Mouse (Mus musculus) limb, embryonic 14.5 days (tissue): ENCODE data around the gene Gm10401. TPM values are rescaled to one million over a fixed set of nuclear protein-coding genes. Genes with fewer than 3 reads are reported as not detected.

Source experiments
- ATAC-seq: fragments of 200-750 bp; cut with Nextera tagmentation; 2 replicates; pipeline ENCODE4 v1.8.0; 2017; ENCODE audit warnings: low read depth, moderate number of reproducible peaks, moderate TSS enrichment; ENCODE audit not compliant: low FRiP score
- DNase-seq: peaks from one replicate; pipeline ENCODE4 v3.0.0-alpha.2; 2015; ENCODE audit warnings: low spot score
- H3K27ac ChIP-seq: fragments of 300-500 bp; sonication (generic); replicated peaks from 2 replicates; pipeline ENCODE4 v1.5.1; 2014; ENCODE audit warnings: low read depth, mild to moderate bottlenecking, low read length, moderate library complexity, mixed read lengths
- H3K27me3 ChIP-seq: fragments of 300-500 bp; sonication (generic); 2 replicates; pipeline ENCODE4 v1.6.1; 2014; ENCODE audit warnings: low read length, mixed read lengths; ENCODE audit not compliant: control insufficient read depth, insufficient read depth
- H3K36me3 ChIP-seq: fragments of 300-500 bp; sonication (generic); 2 replicates; pipeline ENCODE4 v1.6.1; 2014; ENCODE audit warnings: mild to moderate bottlenecking, low read length, moderate library complexity, mixed read lengths; ENCODE audit not compliant: control insufficient read depth, insufficient read depth
- H3K4me1 ChIP-seq: fragments of 300-500 bp; sonication (generic); 2 replicates; pipeline ENCODE4 v1.6.1; 2014; ENCODE audit warnings: antibody characterized with exemption, low read length, mixed read lengths; ENCODE audit not compliant: control insufficient read depth, insufficient read depth
- H3K4me2 ChIP-seq: fragments of 300-500 bp; sonication (generic); replicated peaks from 2 replicates; pipeline ENCODE4 v1.6.1; 2014; ENCODE audit warnings: low read depth, mild to moderate bottlenecking, low read length, moderate library complexity; ENCODE audit not compliant: severe bottlenecking
- H3K4me3 ChIP-seq: fragments of 300-500 bp; sonication (generic); replicated peaks from 2 replicates; pipeline ENCODE4 v1.5.1; 2014; ENCODE audit warnings: low read length
- H3K9ac ChIP-seq: fragments of 300-500 bp; sonication (generic); 2 replicates; pipeline ENCODE4 v1.6.1; 2014; ENCODE audit warnings: mild to moderate bottlenecking, low read depth, low read length, moderate library complexity; ENCODE audit not compliant: severe bottlenecking
- H3K9me3 ChIP-seq: fragments of 300-500 bp; sonication (generic); 2 replicates; pipeline ENCODE4 v1.6.1; 2016; ENCODE audit warnings: low read length; ENCODE audit not compliant: control insufficient read depth
- POLR2A ChIP-seq: fragments of 200-500 bp; IDR thresholded peaks from 2 replicates; pipeline ENCODE4 v1.8.0; 2012; ENCODE audit warnings: inconsistent platforms, mild to moderate bottlenecking, moderate library complexity, borderline replicate concordance; ENCODE audit not compliant: insufficient read depth, insufficient read length; ENCODE audit errors: extremely low read depth
- WGBS: fragments of 180-500 bp; shearing (Covaris S2); extraction: QIAGEN DNeasy Blood & Tissue Kit; methylation state at CpG from one replicate; pipeline ENCODE4 v1.1.7; 2014; 5-methylcytosine and 5-hydroxymethylcytosine counted together
- polyA plus RNA-seq, 2 experiments: library from polyadenylated mRNA; depleted of rRNA in 1 of 2; stranded (reverse) in 1 of 2; unstranded in 1 of 2; fragments of >200 nt; fragmentation: Nextera tagmentation in 1 of 2; extraction: Ambion mirVana in 1 of 2; gene quantifications; 2 replicates each; pipeline versions ENCODE4 v1.2.1 to v1.2.3; 2012 to 2014

Gene Gm10401
- polyA plus RNA-seq, 2 experiments = 63.5 TPM; not detected in 1

- H3K4me3 ChIP-seq = no peak overlapping the region
- H3K27ac ChIP-seq = no peak overlapping the region
- WGBS = 93% methylated on average over 11 of the region's 11 CpGs
- no peak overlapping the region for H3K9ac ChIP-seq
- no peaks in the 10 kb centered on the region for H3K9me3 ChIP-seq
- H3K27me3 ChIP-seq = no peaks in the 10 kb centered on the region
- no peak for DNase-seq
- no peak for TF ChIP-seq POLR2A
- H3K4me2 ChIP-seq = no peak overlapping the region
- H3K4me1 ChIP-seq = peaks cover 13% of the 10 kb centered on the region
- ATAC-seq = no peak
- H3K36me3 ChIP-seq = peaks cover 5% of the 10 kb centered on the region; the same call in 1 of the 2 replicates
These were observed 29.2 kb downstream of the Gm10401 start for GRCm38 (mm10) chr5:115068671-115069421.

GRCm38 (mm10) chr5:115066245-115066644, 31.9 kb downstream of the Gm10401 start:
- Histone ChIP-seq H3K4me1 (peaks cover 3% of the 10 kb centered on the region; the same call in 1 of the 2 replicates), H3K27me3 (no peaks in the 10 kb centered on the region), H3K4me3 (no peak overlapping the region), H3K27ac (no peak overlapping the region), H3K36me3 (peaks cover 8% of the 10 kb centered on the region), H3K9me3 (no peaks in the 10 kb centered on the region), H3K9ac (no peak overlapping the region), H3K4me2 (no peak overlapping the region)
- DNase-seq (no peak), ATAC-seq (no peak)
- WGBS = 84% methylated on average over 4 of the region's 4 CpGs
- TF ChIP-seq POLR2A = no peak

GRCm38 (mm10) chr5:115063391-115063790, 34.7 kb downstream of the Gm10401 start:
- H3K9ac ChIP-seq = no peak overlapping the region
- no peaks in the 10 kb centered on the region for H3K4me1 ChIP-seq
- H3K4me2 ChIP-seq = no peak overlapping the region
- no peak overlapping the region for H3K27ac ChIP-seq
- peaks cover 8% of the 10 kb centered on the region for H3K36me3 ChIP-seq
- TF ChIP-seq POLR2A = no peak
- no peaks in the 10 kb centered on the region for H3K9me3 ChIP-seq
- no peak overlapping the region for H3K4me3 ChIP-seq
- DNase-seq (no peak), ATAC-seq (no peak)
- H3K27me3 ChIP-seq = no peaks in the 10 kb centered on the region
- 91% methylated on average over 7 of the region's 7 CpGs for WGBS

- WGBS = 82% methylated on average over 1 of the region's 1 CpGs
- no peaks in the 10 kb centered on the region for H3K4me1 ChIP-seq
- ATAC-seq (no peak), DNase-seq (no peak)
- H3K9ac ChIP-seq = no peak overlapping the region
- no peak for TF ChIP-seq POLR2A
- H3K4me2 ChIP-seq = no peak overlapping the region
- H3K36me3 ChIP-seq = peaks cover 8% of the 10 kb centered on the region
- H3K4me3 ChIP-seq = no peak overlapping the region
- H3K27ac ChIP-seq = no peak overlapping the region
- no peaks in the 10 kb centered on the region for H3K9me3 ChIP-seq
- no peaks in the 10 kb centered on the region for H3K27me3 ChIP-seq
These were observed 35.5 kb downstream of the Gm10401 start for GRCm38 (mm10) chr5:115062566-115062965.

GRCm38 (mm10) chr5:115060977-115061376, 37.1 kb downstream of the Gm10401 start:
- H3K9me3 ChIP-seq = no peaks in the 10 kb centered on the region
- WGBS = 93% methylated on average over 3 of the region's 3 CpGs
- H3K27ac ChIP-seq = no peak overlapping the region
- H3K27me3 ChIP-seq = no peaks in the 10 kb centered on the region
- ATAC-seq (no peak), DNase-seq (no peak)
- no peak overlapping the region for H3K4me3 ChIP-seq
- peaks cover 8% of the 10 kb centered on the region for H3K36me3 ChIP-seq
- no peak overlapping the region for H3K9ac ChIP-seq
- no peak for TF ChIP-seq POLR2A
- H3K4me2 ChIP-seq = no peak overlapping the region
- no peaks in the 10 kb centered on the region for H3K4me1 ChIP-seq
